Mouse (Mus musculus): ENCODE results near the gene Rassf8.

Rassf8 gene

GRCm38 (mm10) chr6:145746132-145746849 is at the start of gene Rassf8:
Rassf8 (plus strand) TSS chr6:145746748.
- peak; percentile 93 for DNase-seq (ENCODE audit: low read depth, low spot score)

GRCm38 (mm10) chr6:145701021-145701540 is 45.5 kb upstream of the Rassf8 start:
- DNase-seq (ENCODE audit: low read depth, low spot score): no peak

GRCm38 (mm10) chr6:145703667-145704066 is 42.9 kb upstream of the Rassf8 start:
- no peak for DNase-seq (ENCODE audit: low read depth, low spot score)

- DNase-seq (ENCODE audit: low read depth, low spot score): no peak
Observed at GRCm38 (mm10) chr6:145709956-145710720, 36.4 kb upstream of the Rassf8 start.

GRCm38 (mm10) chr6:145710797-145711196 is 35.8 kb upstream of the Rassf8 start:
- DNase-seq (ENCODE audit: low read depth, low spot score): no peak

- no peak for DNase-seq (ENCODE audit: low read depth, low spot score)
Observed at GRCm38 (mm10) chr6:145711320-145711719, 35.2 kb upstream of the Rassf8 start.

GRCm38 (mm10) chr6:145713241-145714114 is 33.1 kb upstream of the Rassf8 start:
- no peak for DNase-seq (ENCODE audit: low read depth, low spot score)

GRCm38 (mm10) chr6:145714131-145714530 is 32.4 kb upstream of the Rassf8 start:
- no peak for DNase-seq (ENCODE audit: low read depth, low spot score)

GRCm38 (mm10) chr6:145722596-145722995 is 24.0 kb upstream of the Rassf8 start:
- DNase-seq (ENCODE audit: low read depth, low spot score): no peak

- no peak for DNase-seq (ENCODE audit: low read depth, low spot score)
Observed at GRCm38 (mm10) chr6:145723131-145723863, 23.3 kb upstream of the Rassf8 start.

- no peak for DNase-seq (ENCODE audit: low read depth, low spot score)
Observed at GRCm38 (mm10) chr6:145725849-145726248, 20.7 kb upstream of the Rassf8 start.

- no peak for DNase-seq (ENCODE audit: low read depth, low spot score)
Observed at GRCm38 (mm10) chr6:145726986-145727385, 19.6 kb upstream of the Rassf8 start.

- DNase-seq (ENCODE audit: low read depth, low spot score): peak; percentile 58
Observed at GRCm38 (mm10) chr6:145732868-145733267, 13.7 kb upstream of the Rassf8 start.

- DNase-seq (ENCODE audit: low read depth, low spot score): no peak
Observed at GRCm38 (mm10) chr6:145733276-145733675, 13.3 kb upstream of the Rassf8 start.

GRCm38 (mm10) chr6:145733911-145734310 is 12.6 kb upstream of the Rassf8 start:
- DNase-seq (ENCODE audit: low read depth, low spot score): no peak

GRCm38 (mm10) chr6:145736099-145736498 is 10.4 kb upstream of the Rassf8 start:
- DNase-seq (ENCODE audit: low read depth, low spot score): no peak

GRCm38 (mm10) chr6:145739231-145739630 is 7.3 kb upstream of the Rassf8 start:
- DNase-seq (ENCODE audit: low read depth, low spot score): no peak

GRCm38 (mm10) chr6:145740011-145740410 is 6.5 kb upstream of the Rassf8 start:
- DNase-seq (ENCODE audit: low read depth, low spot score): no peak

GRCm38 (mm10) chr6:145745291-145745690 is 1.3 kb upstream of the Rassf8 start:
- no peak for DNase-seq (ENCODE audit: low read depth, low spot score)

GRCm38 (mm10) chr6:145746921-145747670 is 548 bp downstream of the Rassf8 start:
- peak; percentile 45 for DNase-seq (ENCODE audit: low read depth, low spot score)

Data from forelimb bud, embryonic 11.5 days (tissue).